In the genomic region with DNA sequence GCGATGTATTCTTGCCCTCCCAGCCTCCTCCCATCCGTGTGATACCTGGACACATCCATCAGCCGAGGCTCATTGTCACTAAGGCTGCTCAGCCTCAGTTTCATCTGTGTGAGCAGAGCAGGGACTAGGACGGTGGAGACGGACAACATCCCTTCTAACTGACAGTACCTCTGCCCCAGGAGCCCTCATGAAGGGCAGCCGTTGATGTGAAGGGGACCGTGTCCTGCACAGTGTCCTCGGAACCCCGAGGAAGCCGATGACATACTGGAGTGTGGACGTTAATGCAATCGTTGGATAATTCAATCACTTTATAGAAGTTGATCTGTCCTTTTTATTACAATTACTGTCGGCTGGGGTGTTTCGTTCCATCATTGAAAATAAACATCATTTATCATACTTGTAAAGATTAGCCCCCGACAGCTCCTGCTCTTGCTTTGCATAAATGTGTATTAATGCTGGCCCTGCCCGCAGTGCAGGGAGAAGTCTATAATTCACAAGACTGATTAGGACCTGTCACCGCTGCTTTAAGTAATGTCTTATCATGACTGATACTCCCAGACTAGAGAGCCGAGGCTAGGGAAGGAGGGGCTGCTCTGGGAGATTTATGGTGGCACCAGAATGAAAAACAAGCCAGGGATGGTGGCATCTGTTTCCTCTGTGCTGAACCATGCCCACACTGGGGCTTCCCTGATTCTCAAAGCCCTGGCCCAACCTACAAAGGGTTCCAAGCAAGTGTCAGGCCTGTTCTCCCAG, we compare ENCODE assay signal across 18 mouse cellular contexts.
DNase-seq lines count a peak whose midpoint lies in the region; ATAC-seq and TF ChIP-seq lines count a peak whose summit lies in the region.
"Had no signal": no experiment of that assay in that cellular context is flagged by ENCODE, and none has a peak within 500 bp of the region (broad histone marks: within the 10 kb centered on the region; RNA-seq: fewer than 3 reads in every experiment).

No protein-coding gene starts in this region.

- H3K9ac ChIP-seq in heart, embryonic 14.5 days (ENCODE audit: low read length), result no peak overlapping the region
- H3K9ac ChIP-seq in hindbrain, embryonic 12.5 days, result no peak overlapping the region
- no peak overlapping the region for H3K9ac ChIP-seq in midbrain, embryonic 16.5 days (ENCODE audit: low read depth, low read length)
- no peak overlapping the region for H3K9ac ChIP-seq in intestine, postnatal 0 days (ENCODE audit: low read depth, low read length)
- H3K9ac ChIP-seq: limb, embryonic 12.5 days; liver, embryonic 13.5 days; lung, embryonic 15.5 days had no signal

- 39% methylated on average over 18 of the region's 18 CpGs for WGBS in heart, embryonic 14.5 days
- 56% methylated on average over 18 of the region's 18 CpGs for WGBS in hindbrain, embryonic 12.5 days
- WGBS in midbrain, embryonic 16.5 days, result 69% methylated on average over 18 of the region's 18 CpGs
- WGBS in limb, embryonic 10.5 days, result 72% methylated on average over 18 of the region's 18 CpGs
- WGBS in intestine, postnatal 0 days, result 44% methylated on average over 18 of the region's 18 CpGs

- H3K9me3 ChIP-seq in heart, embryonic 14.5 days (ENCODE audit: control insufficient read depth, low read length), result peaks cover 8% of the 10 kb centered on the region
- peaks cover 8% of the 10 kb centered on the region; the same call in 1 of the 2 replicates for H3K9me3 ChIP-seq in hindbrain, embryonic 12.5 days (replicated peaks)
- H3K9me3 ChIP-seq in midbrain, embryonic 16.5 days (replicated peaks; ENCODE audit: control insufficient read depth, low read length, poor library complexity, severe bottlenecking), result no peaks in the 10 kb centered on the region
- H3K9me3 ChIP-seq in limb, embryonic 10.5 days (replicated peaks), result no peaks in the 10 kb centered on the region
- no peaks in the 10 kb centered on the region for H3K9me3 ChIP-seq in intestine, postnatal 0 days (ENCODE audit: control insufficient read depth)
- H3K9me3 ChIP-seq: liver, embryonic 13.5 days; lung, embryonic 15.5 days had no signal

- H3K27ac ChIP-seq in heart, embryonic 14.5 days (replicated peaks in 1 of 2; ENCODE audit: control insufficient read depth in 1 of 2, insufficient read depth in 1 of 2, low read depth in 2 of 2, low read length in 2 of 2), result no peak overlapping the region
- 0 out of 2 replicates have a peak overlapping the region, but pooled peaks have one; percentile 40 for H3K27ac ChIP-seq in hindbrain, embryonic 12.5 days
- H3K27ac ChIP-seq in midbrain, embryonic 16.5 days (ENCODE audit: low read length), result no peak overlapping the region
- H3K27ac ChIP-seq in limb, embryonic 10.5 days, result no peak overlapping the region; the same call in 1 of the 2 replicates
- no peak overlapping the region for H3K27ac ChIP-seq in intestine, postnatal 0 days (ENCODE audit: low read depth, low read length)
- H3K27ac ChIP-seq: heart, embryonic 10.5 days; limb, embryonic 12.5 days; liver, embryonic 13.5 days; lung, embryonic 15.5 days; stomach, postnatal 0 days had no signal

- no peak for TF ChIP-seq POLR2A in brain, embryonic 14.5 days (IDR thresholded peaks at IDR 0.05; ENCODE audit: borderline replicate concordance, extremely low read depth, insufficient read depth, insufficient read length, poor library complexity, severe bottlenecking)

- no peak for DNase-seq in heart, postnatal 4 days
- DNase-seq in brain, embryonic 14.5 days (ENCODE audit: low read depth), result peak; percentile 35
- DNase-seq in limb, embryonic 10.5 days (ENCODE audit: low spot score), result no peak
- DNase-seq in left cerebral cortex, adult 18-20 months (ENCODE audit: low spot score in 2 of 2), result no peak
- DNase-seq: adrenal gland, postnatal 36 days; cerebellum, adult 9-10 months; heart, postnatal 36 days; kidney, adult 18-20 months; liver, embryonic 13.5 days; thymus, postnatal 36 days had no signal

- H3K36me3 ChIP-seq in heart, embryonic 14.5 days (ENCODE audit: control insufficient read depth, insufficient read depth, low read length), result no peaks in the 10 kb centered on the region
- H3K36me3 ChIP-seq in hindbrain, embryonic 12.5 days, result no peaks in the 10 kb centered on the region
- H3K36me3 ChIP-seq in midbrain, embryonic 16.5 days (ENCODE audit: control insufficient read depth, insufficient read depth, low read length), result no peaks in the 10 kb centered on the region
- H3K36me3 ChIP-seq in limb, embryonic 10.5 days, result no peaks in the 10 kb centered on the region
- H3K36me3 ChIP-seq in intestine, postnatal 0 days (ENCODE audit: control insufficient read depth, insufficient read depth), result no peaks in the 10 kb centered on the region
- H3K36me3 ChIP-seq: heart, embryonic 10.5 days; limb, embryonic 12.5 days; liver, embryonic 13.5 days; lung, embryonic 15.5 days had no signal

- no peak for TF ChIP-seq CTCF in brain, embryonic 14.5 days (IDR thresholded peaks at IDR 0.05; ENCODE audit: borderline replicate concordance, extremely low read depth, insufficient read depth, insufficient read length)
- TF ChIP-seq CTCF in intestine, postnatal 0 days (IDR thresholded peaks at IDR 0.05; ENCODE audit: low read depth), result no peak

- no peak overlapping the region for H3K4me2 ChIP-seq in heart, embryonic 14.5 days (ENCODE audit: low read length)
- H3K4me2 ChIP-seq in hindbrain, embryonic 12.5 days (replicated peaks), result no peak overlapping the region
- H3K4me2 ChIP-seq in midbrain, embryonic 16.5 days (ENCODE audit: low read length), result no peak overlapping the region
- H3K4me2 ChIP-seq in intestine, postnatal 0 days (replicated peaks; ENCODE audit: low read depth), result no peak overlapping the region
- H3K4me2 ChIP-seq: limb, embryonic 12.5 days; liver, embryonic 13.5 days; lung, embryonic 15.5 days had no signal

- peaks cover 6 to 9% of the 10 kb centered on the region in 2 experiments; a peak in 3 of 4 replicates for H3K4me1 ChIP-seq in heart, embryonic 14.5 days (ENCODE audit: control insufficient read depth in 2 of 2, insufficient read depth in 2 of 2, low read length in 2 of 2)
- peaks cover 7% of the 10 kb centered on the region for H3K4me1 ChIP-seq in hindbrain, embryonic 12.5 days
- H3K4me1 ChIP-seq in midbrain, embryonic 16.5 days (ENCODE audit: control insufficient read depth, insufficient read depth, low read length), result no peaks in the 10 kb centered on the region
- H3K4me1 ChIP-seq in limb, embryonic 10.5 days, result peaks cover 17% of the 10 kb centered on the region
- no peaks in the 10 kb centered on the region for H3K4me1 ChIP-seq in intestine, postnatal 0 days (replicated peaks; ENCODE audit: control insufficient read depth, insufficient read depth, low read length)
- H3K4me1 ChIP-seq: liver, embryonic 13.5 days; lung, embryonic 15.5 days had no signal

- H3K27me3 ChIP-seq in heart, embryonic 14.5 days (ENCODE audit: control insufficient read depth, insufficient read depth, low read length), result no peaks in the 10 kb centered on the region
- H3K27me3 ChIP-seq in hindbrain, embryonic 12.5 days, result peaks cover 16% of the 10 kb centered on the region
- no peaks in the 10 kb centered on the region for H3K27me3 ChIP-seq in midbrain, embryonic 16.5 days (ENCODE audit: control insufficient read depth, insufficient read depth, low read depth, low read length)
- H3K27me3 ChIP-seq in limb, embryonic 10.5 days (ENCODE audit: low read depth, poor library complexity, severe bottlenecking), result no peaks in the 10 kb centered on the region
- no peaks in the 10 kb centered on the region for H3K27me3 ChIP-seq in intestine, postnatal 0 days (replicated peaks; ENCODE audit: control insufficient read depth, insufficient read depth, low read length)
- H3K27me3 ChIP-seq: limb, embryonic 12.5 days; liver, embryonic 13.5 days; lung, embryonic 15.5 days had no signal

- H3K4me3 ChIP-seq in heart, embryonic 14.5 days (ENCODE audit: control insufficient read depth in 1 of 2, insufficient read depth in 1 of 2, low read depth in 1 of 2, low read length in 2 of 2), result no peak overlapping the region
- no peak overlapping the region for H3K4me3 ChIP-seq in hindbrain, embryonic 12.5 days
- no peak overlapping the region for H3K4me3 ChIP-seq in midbrain, embryonic 16.5 days (ENCODE audit: low read depth, low read length)
- no peak overlapping the region for H3K4me3 ChIP-seq in limb, embryonic 10.5 days
- no peak overlapping the region for H3K4me3 ChIP-seq in intestine, postnatal 0 days (ENCODE audit: low read depth, low read length)
- H3K4me3 ChIP-seq: heart, embryonic 10.5 days; limb, embryonic 12.5 days; liver, embryonic 13.5 days; lung, embryonic 15.5 days had no signal

- ATAC-seq in heart, embryonic 14.5 days (ENCODE audit: insufficient number of reproducible peaks, insufficient read depth, low FRiP score, low read depth), result 0 out of 2 replicates have a peak, but pooled peaks have one; percentile 29
- peak; percentile 86 for ATAC-seq in hindbrain, embryonic 12.5 days (ENCODE audit: low FRiP score)
- ATAC-seq in midbrain, embryonic 16.5 days, result peak; percentile 64; the same call in 1 of the 2 replicates
- ATAC-seq in intestine, postnatal 0 days, result no peak
